Mouse (Mus musculus): ENCODE measurements around the gene Prr14. TPM values are rescaled to one million over a fixed set of nuclear protein-coding genes. Genes with fewer than 3 reads are reported as not detected.
"Not testable (repeated sequence)": the region's sequence is repeated elsewhere in the genome, so short reads cannot be mapped to it uniquely, and the experiment has no call there.

Gene Prr14
- polyA plus RNA-seq, 1 experiment from 2014 or later = 44.5 TPM

GRCm38 (mm10) chr7:127491846-127492245, 32.4 kb downstream of the Prr14 start:
- Histone ChIP-seq H3K4me1 (replicated peaks) (no peaks in the 10 kb centered on the region), H3K27me3 (no peaks in the 10 kb centered on the region), H3K4me3 (no peak overlapping the region), H3K27ac (replicated peaks) (no peak overlapping the region), H3K4me2 (no peak overlapping the region), H3K9me3 (no peaks in the 10 kb centered on the region), H3K9ac (no peak overlapping the region), H3K36me3 (peaks cover 58% of the 10 kb centered on the region)
- WGBS = 95% methylated on average over 3 of the region's 3 CpGs
- no peak for ATAC-seq (ENCODE audit: low read depth)

GRCm38 (mm10) chr7:127494648-127495047, 35.2 kb downstream of the Prr14 start:
- Histone ChIP-seq H3K4me2 (no peak overlapping the region), H3K36me3 (peaks cover 32% of the 10 kb centered on the region), H3K27ac (replicated peaks) (no peak overlapping the region), H3K9ac (no peak overlapping the region), H3K4me1 (replicated peaks) (no peaks in the 10 kb centered on the region), H3K4me3 (no peak overlapping the region), H3K9me3 (no peaks in the 10 kb centered on the region), H3K27me3 (no peaks in the 10 kb centered on the region)
- no peak for ATAC-seq (ENCODE audit: low read depth)

GRCm38 (mm10) chr7:127497382-127497781, 38.0 kb downstream of the Prr14 start:
- Histone ChIP-seq H3K9me3 (no peaks in the 10 kb centered on the region), H3K27ac (replicated peaks) (no peak overlapping the region), H3K4me2 (no peak overlapping the region), H3K36me3 (peaks cover 5% of the 10 kb centered on the region), H3K4me3 (no peak overlapping the region), H3K27me3 (no peaks in the 10 kb centered on the region), H3K9ac (no peak overlapping the region), H3K4me1 (replicated peaks) (no peaks in the 10 kb centered on the region)
- ATAC-seq (ENCODE audit: low read depth) = no peak
- WGBS = 86% methylated on average over 2 of the region's 2 CpGs

GRCm38 (mm10) chr7:127498407-127498806, 39.0 kb downstream of the Prr14 start:
- Histone ChIP-seq H3K4me1 (replicated peaks) (no peaks in the 10 kb centered on the region), H3K27ac (replicated peaks) (no peak overlapping the region), H3K36me3 (no peaks in the 10 kb centered on the region), H3K4me2 (no peak overlapping the region), H3K9ac (no peak overlapping the region), H3K27me3 (no peaks in the 10 kb centered on the region), H3K4me3 (no peak overlapping the region), H3K9me3 (no peaks in the 10 kb centered on the region)
- 43% methylated on average over 3 of the region's 3 CpGs for WGBS
- ATAC-seq (ENCODE audit: low read depth) = no peak

GRCm38 (mm10) chr7:127508291-127508690, 48.9 kb downstream of the Prr14 start:
- WGBS = 93% methylated on average over 3 of the region's 3 CpGs
- Histone ChIP-seq H3K4me1 (replicated peaks) (peaks cover 12% of the 10 kb centered on the region), H3K4me3 (no peak overlapping the region), H3K4me2 (no peak overlapping the region), H3K36me3 (no peaks in the 10 kb centered on the region), H3K27ac (replicated peaks) (no peak overlapping the region), H3K27me3 (no peaks in the 10 kb centered on the region), H3K9ac (no peak overlapping the region), H3K9me3 (no peaks in the 10 kb centered on the region)
- no peak for ATAC-seq (ENCODE audit: low read depth)

- not testable (repeated sequence) for H3K36me3 ChIP-seq; H3K9me3 ChIP-seq; ATAC-seq (ENCODE audit: low read depth); H3K4me3 ChIP-seq; H3K9ac ChIP-seq; H3K27me3 ChIP-seq; H3K27ac ChIP-seq (replicated peaks); H3K4me2 ChIP-seq
- peaks cover 26% of the 10 kb centered on the region for H3K4me1 ChIP-seq (replicated peaks)
- WGBS = 83% methylated on average over 4 of the region's 4 CpGs
These were observed 50.4 kb downstream of the Prr14 start for GRCm38 (mm10) chr7:127509830-127510229.

- Histone ChIP-seq H3K9ac (0 out of 2 replicates have a peak overlapping the region, but pooled peaks have one; percentile 91), H3K36me3 (peaks cover 16% of the 10 kb centered on the region), H3K4me3 (peak overlapping the region; percentile 85), H3K27me3 (no peaks in the 10 kb centered on the region), H3K4me1 (replicated peaks) (peaks cover 27% of the 10 kb centered on the region), H3K4me2 (peak overlapping the region; percentile 54), H3K27ac (replicated peaks) (peak overlapping the region; percentile 99; the same call in 1 of the 2 replicates), H3K9me3 (no peaks in the 10 kb centered on the region)
- no peak for ATAC-seq (ENCODE audit: low read depth)
- WGBS = 41% methylated on average over 8 of the region's 8 CpGs
These were observed 51.8 kb downstream of the Prr14 start for GRCm38 (mm10) chr7:127511241-127511640.

GRCm38 (mm10) chr7:127511808-127512230, 52.4 kb downstream of the Prr14 start, which contains the start of gene Srcap:
Gene Srcap, plus strand, starts transcription at chr7:127511983.
- Histone ChIP-seq H3K27ac (replicated peaks) (peak within 1 kb of the TSS; percentile 99), H3K4me3 (peak within 1 kb of the TSS; percentile 85), H3K4me2 (peak within 1 kb of the TSS; percentile 66), H3K9ac (peak within 1 kb of the TSS; percentile 91), H3K27me3 (no peaks in the 10 kb centered on the region), H3K9me3 (no peaks in the 10 kb centered on the region), H3K36me3 (peaks cover 22% of the 10 kb centered on the region), H3K4me1 (replicated peaks) (peaks cover 27% of the 10 kb centered on the region)
- peak; percentile 99 for ATAC-seq (ENCODE audit: low read depth)
- 0% methylated on average over 37 of the region's 37 CpGs for WGBS

- Histone ChIP-seq H3K9ac (peak overlapping the region; percentile 91), H3K4me1 (replicated peaks) (peaks cover 27% of the 10 kb centered on the region), H3K36me3 (peaks cover 28% of the 10 kb centered on the region), H3K27ac (replicated peaks) (peak overlapping the region; percentile 99), H3K27me3 (no peaks in the 10 kb centered on the region), H3K9me3 (no peaks in the 10 kb centered on the region), H3K4me3 (peak overlapping the region; percentile 85), H3K4me2 (peak overlapping the region; percentile 66)
- ATAC-seq (ENCODE audit: low read depth) = peak; percentile 90
- under 1% methylated on average over 60 of the region's 93 CpGs for WGBS
These were observed 53.0 kb downstream of the Prr14 start for GRCm38 (mm10) chr7:127512231-127513015.

- Histone ChIP-seq H3K27me3 (no peaks in the 10 kb centered on the region), H3K9me3 (no peaks in the 10 kb centered on the region), H3K4me2 (peak overlapping the region; percentile 66), H3K4me1 (replicated peaks) (peaks cover 27% of the 10 kb centered on the region), H3K9ac (peak overlapping the region; percentile 91), H3K27ac (replicated peaks) (peak overlapping the region; percentile 99), H3K36me3 (peaks cover 34% of the 10 kb centered on the region), H3K4me3 (peak overlapping the region; percentile 85)
- no peak for ATAC-seq (ENCODE audit: low read depth)
- WGBS = 38% methylated on average over 8 of the region's 8 CpGs
These were observed 53.6 kb downstream of the Prr14 start for GRCm38 (mm10) chr7:127513016-127513390.

- H3K27ac ChIP-seq (replicated peaks) = no peak overlapping the region
- ATAC-seq (ENCODE audit: low read depth) = no peak
- peak overlapping the region; percentile 85 for H3K4me3 ChIP-seq
- H3K9ac ChIP-seq = peak overlapping the region; percentile 38; the same call in 1 of the 2 replicates
- H3K4me1 ChIP-seq (replicated peaks) = peaks cover 27% of the 10 kb centered on the region
- peaks cover 40% of the 10 kb centered on the region for H3K36me3 ChIP-seq
- peak overlapping the region; percentile 66 for H3K4me2 ChIP-seq
- 88% methylated on average over 3 of the region's 3 CpGs for WGBS
- H3K27me3 ChIP-seq = no peaks in the 10 kb centered on the region
- H3K9me3 ChIP-seq = no peaks in the 10 kb centered on the region
These were observed 54.4 kb downstream of the Prr14 start for GRCm38 (mm10) chr7:127513781-127514180.

GRCm38 (mm10) chr7:127515846-127516245, 56.4 kb downstream of the Prr14 start:
- Histone ChIP-seq H3K27ac (replicated peaks) (no peak overlapping the region), H3K9ac (no peak overlapping the region), H3K9me3 (no peaks in the 10 kb centered on the region), H3K4me3 (no peak overlapping the region), H3K4me2 (no peak overlapping the region), H3K4me1 (replicated peaks) (peaks cover 27% of the 10 kb centered on the region), H3K27me3 (no peaks in the 10 kb centered on the region), H3K36me3 (peaks cover 58% of the 10 kb centered on the region)
- no peak for ATAC-seq (ENCODE audit: low read depth)
- 91% methylated on average over 7 of the region's 7 CpGs for WGBS

Measured in neural tube, embryonic 13.5 days (tissue).